Mouse (Mus musculus): ENCODE results near the gene Rfx4.

DNA sequence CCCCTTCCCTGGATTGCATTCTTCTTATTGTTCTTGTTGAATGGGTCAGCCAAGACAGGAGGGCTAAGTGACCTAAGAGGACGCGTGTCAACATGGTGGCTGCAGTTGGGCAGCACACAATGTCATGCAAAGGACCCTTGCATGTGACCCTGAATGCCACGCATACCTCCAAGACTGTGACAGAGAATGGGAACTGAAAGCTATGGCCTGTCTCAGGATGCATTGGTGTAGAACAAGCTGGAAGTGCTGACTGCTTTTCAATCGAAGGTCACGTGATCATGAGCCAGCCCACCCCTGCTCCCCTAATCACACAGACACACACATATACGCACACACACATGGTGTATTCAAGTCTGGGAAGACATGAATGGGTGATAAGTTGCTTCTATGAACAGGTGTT, 107.6 kb downstream of the Rfx4 start:
- TF ChIP-seq POLR2A (IDR thresholded peaks at IDR 0.05; ENCODE audit: extremely low read depth, insufficient read depth, low read length) (no peak), CTCF (IDR thresholded peaks at IDR 0.05; ENCODE audit: low read depth, low read length) (no peak)

Data from liver, adult 2 months (tissue).